Mouse (Mus musculus) erythroblast, embryonic 14.5 days (primary cell): Measurements from ENCODE around the gene Syt17.

Source experiments
- GATA1 ChIP-seq: IDR thresholded peaks from 2 replicates; pipeline ENCODE4 v1.6.1; 2012; ENCODE audit warnings: low read length, inconsistent platforms, mixed read lengths
- TAL1 ChIP-seq: IDR thresholded peaks from 3 replicates; pipeline ENCODE4 v1.6.1; 2012; ENCODE audit warnings: low read length, inconsistent platforms, mixed read lengths

- TF ChIP-seq GATA1 (no peak), TAL1 (no peak)
These were observed 36.1 kb downstream of the Syt17 start for GRCm38 (mm10) chr7:118411877-118412276.
